Mouse (Mus musculus) kidney, adult 11 months (tissue): ENCODE data around the gene Slc35e1.
A peak's percentile ranks its signal among the peaks of the same experiment; 100 is the strongest.

Experiments used
- DNase-seq: peaks from one replicate; pipeline ENCODE4 v3.0.0; 2022

Slc35e1 gene

DNA sequence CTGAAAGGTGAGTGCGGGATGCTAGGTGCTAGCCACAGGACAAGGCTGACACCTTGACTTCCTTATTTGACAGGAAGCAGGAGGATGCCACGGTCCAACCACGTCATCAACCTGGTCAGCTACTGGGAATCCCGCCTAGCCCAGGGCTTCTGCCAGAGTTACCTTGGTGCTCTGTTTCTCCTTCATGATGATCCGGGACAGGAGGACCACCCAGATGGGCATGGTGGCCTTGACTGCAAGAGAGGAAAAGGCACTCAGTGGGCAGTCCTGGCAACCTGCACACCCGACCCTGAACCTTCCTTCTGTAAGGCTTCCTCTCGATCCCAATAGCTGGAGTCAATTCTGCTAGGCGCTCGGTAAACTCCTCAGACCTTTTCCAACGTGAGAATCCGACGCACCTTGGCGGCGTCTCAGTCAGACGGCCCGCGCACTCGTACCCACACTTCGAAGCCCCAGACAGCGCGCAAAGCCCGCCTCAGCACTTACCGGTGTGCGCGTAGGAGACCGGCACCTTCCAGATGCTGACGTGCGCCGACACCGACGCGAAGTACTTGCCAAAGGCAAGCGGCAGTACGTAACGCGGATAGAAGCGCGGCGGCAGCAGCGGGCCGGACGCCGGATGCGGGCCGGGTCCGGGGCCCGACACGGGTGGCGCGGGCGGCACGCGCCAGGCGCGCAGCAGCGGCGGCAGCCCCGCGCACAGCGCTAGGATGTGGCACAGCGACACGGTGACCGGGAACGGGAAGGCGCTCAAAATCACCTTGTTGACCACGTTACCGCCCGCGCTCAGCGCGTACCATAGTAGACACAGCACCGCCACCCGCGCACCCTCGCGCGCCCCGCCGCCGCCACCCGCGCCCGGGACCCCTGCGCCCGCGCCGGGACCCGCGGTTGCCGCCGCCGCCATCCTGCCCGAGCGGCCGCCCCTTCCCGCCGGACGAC lies at the start of gene Slc35e1:
Gene Slc35e1 (minus strand): TSS at position 935 of the 942 bp plus-strand sequence.
- peak; percentile 52 for DNase-seq

DNA sequence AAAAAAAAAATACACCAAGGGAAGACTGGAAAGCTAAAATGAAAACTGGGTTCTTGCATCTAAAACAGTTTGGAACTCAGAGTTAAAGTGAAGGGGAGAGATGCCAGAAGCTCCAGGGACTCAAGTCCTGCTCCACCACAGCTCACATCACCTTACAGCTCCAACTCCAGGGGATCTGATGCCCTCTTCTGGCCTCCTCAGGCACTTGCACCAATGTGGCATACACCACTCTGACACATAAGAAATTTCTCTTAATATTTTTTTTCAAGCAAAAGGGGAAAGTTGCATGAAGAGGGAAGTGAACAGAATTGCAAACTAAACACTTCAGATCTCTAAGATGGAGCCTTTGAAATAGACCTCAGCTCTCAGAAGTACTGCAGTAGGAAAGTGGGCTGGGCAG lies 46.8 kb upstream of the Slc35e1 start:
- DNase-seq: no peak

DNA sequence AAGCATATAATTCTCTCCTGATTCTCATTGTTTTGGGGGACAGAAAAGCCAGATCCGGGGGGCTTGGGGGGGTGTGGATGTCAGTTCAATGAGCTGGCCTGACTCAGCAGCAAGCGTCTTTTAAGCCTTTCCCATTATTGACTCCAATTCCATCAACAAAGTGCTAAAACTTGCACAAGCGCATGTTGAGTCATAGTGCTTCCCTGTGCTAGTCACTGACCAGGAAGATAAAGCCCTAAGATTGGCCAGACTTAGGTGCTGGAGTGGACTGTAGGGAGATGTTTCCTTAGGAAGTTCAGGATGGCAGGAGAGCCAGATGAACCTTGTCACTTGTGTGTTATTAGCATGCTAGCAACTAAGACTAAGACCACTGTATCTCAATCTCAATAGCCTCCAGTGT lies 42.5 kb upstream of the Slc35e1 start:
- no peak for DNase-seq

DNA sequence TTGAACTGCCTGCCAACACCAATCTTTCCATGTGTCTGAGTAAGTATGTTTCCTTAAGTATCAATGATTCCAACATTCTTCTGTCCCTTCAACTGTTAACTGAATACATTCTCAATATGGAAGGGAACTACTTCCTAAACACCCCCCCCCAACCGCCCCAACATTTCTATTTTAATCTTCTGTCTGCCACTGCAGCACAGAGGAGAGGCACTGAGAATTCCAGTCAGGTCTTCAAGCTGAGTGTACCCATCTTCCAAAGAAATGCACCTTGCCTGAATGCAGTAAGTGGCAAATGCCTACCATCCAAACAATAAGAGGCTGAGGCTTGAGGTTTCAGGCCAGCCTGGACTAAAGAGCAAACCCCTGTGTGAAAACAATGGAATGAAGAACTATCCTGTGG lies 39.7 kb upstream of the Slc35e1 start:
- DNase-seq: no peak

DNA sequence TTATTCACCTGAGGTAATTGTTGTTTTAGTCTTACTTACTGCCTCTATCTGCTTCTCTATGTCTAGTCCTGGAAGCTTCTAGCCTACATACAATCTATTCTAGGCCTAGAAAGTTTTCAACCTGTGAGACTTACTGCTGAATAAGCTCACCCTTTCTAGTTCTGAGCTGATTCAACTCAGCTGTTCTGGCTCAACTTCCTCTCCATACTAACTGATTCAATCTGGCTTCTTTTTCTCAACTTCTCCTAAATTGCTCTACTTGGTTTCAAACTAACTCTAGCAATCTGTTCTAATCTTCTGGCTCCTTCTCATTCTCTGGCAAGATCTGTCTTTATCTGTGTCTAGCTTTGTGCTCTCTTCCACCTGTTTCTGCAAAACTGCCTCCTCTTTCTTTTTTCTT lies 29.5 kb upstream of the Slc35e1 start:
- no peak for DNase-seq

DNA sequence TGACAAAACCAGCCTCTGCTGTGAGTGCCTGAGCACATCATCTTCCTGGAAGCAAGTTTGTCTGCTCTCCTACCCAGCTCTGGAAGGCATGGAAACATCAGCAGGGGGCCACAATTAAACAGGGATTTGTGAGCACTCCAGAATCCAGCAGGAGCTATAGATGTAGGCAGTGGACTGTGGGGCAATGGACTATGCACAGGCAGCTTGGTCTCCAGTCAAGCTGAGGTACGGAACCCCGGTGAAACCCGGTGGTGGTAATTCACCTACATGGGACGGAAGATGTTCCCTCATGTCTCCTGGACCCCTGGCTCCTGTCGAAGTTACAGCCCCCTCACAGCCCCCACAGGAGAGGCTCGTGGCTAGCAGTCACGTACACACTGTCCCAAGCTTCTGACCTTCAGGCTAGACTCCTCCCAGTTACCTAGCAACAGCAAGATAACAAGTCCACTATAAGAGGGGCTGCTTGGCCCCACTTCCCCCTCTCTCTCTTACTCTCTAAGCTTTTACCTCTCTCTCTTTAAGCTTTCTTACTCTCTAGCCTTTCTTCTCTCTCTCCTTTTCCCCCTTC lies 25.1 kb upstream of the Slc35e1 start:
- DNase-seq: no peak

DNA sequence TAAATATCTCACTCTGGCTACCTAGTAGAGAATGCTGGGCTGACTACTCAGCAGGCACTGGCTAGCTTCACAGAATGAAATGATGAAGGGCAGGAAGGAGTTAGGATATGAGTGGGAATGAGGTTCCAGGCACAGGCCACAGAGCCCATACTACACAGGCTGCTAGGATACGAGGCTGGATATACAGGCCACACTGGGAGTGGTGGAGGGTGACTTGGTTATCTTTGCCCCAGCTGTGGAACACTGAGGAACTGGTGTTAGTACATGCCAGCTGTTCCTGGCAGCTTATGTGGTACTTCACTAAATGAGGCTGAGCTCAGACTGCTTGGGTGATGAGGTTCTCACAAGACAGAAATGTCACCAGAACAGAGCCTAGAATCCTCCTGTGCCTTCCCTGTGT lies 20.7 kb upstream of the Slc35e1 start:
- DNase-seq: no peak

DNA sequence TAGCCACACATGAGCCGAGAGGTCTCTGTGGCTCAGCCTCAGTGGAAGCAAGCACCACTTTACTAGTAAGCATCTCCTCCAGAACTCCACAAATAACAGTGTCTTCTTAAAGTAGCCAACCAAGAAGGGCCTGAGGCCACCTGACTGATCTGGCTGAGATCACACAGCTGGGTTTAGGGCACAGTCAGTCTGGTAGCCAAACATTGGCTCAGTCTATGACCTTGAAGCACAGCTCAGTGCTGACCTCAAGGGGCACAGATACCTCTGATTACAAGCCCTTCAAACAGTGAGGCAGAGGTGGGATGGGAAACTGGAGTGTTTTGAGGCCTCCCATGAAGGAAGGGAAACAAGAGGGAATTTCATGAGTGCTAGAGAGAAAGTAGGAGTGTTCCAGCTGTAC lies 20.2 kb upstream of the Slc35e1 start:
- DNase-seq: no peak

DNA sequence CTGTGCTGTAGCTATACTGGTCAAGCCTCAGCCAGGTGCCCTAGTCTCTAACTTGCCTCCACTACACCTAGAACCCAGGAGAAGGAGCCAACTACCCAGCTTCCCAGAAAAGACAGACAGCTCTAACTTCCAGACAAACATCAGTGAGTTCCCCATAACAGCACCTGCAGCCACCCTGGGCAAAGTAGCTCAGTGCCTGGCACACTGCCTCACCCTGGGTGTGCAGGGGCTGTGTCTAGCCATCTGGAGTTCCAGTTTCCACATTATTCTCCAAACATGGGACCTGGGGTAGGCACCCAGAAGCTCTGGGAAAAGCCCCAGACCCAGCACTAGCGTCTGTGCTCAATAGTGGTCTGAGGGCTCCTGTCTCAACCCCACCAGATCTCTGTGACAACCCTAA lies 15.1 kb upstream of the Slc35e1 start:
- DNase-seq: no peak

DNA sequence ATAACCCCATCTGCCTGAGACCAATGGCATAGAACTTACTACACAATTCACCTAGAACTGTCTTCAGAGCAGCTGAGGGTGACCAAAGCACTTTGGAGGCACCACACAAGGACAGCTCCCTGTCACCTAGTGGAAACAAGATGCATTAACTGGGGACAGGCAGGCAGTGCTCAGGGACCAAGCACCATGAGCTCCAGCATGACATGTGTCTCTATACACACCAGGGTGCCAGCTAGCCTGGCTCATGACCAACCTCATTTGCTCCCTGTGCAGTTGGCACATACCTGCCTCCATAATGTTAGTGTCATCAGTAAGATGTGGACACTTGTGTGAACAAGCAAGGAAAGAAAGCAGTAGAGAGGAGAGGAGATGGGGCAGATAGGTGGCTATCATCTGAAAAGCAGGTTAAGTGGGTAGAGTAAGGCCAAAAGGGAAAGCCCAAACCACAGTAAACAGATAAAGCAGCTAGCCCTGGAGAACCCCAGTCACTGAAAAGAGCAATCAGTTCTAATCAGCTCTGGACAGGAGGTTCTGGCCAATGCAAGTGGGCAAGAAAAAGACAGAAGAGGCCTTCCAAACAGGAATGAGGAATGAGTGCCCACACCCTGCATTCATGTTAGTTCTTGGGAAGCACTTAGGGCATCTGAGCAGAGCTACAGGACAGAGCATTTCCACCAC lies 12.4 kb upstream of the Slc35e1 start:
- no peak for DNase-seq

DNA sequence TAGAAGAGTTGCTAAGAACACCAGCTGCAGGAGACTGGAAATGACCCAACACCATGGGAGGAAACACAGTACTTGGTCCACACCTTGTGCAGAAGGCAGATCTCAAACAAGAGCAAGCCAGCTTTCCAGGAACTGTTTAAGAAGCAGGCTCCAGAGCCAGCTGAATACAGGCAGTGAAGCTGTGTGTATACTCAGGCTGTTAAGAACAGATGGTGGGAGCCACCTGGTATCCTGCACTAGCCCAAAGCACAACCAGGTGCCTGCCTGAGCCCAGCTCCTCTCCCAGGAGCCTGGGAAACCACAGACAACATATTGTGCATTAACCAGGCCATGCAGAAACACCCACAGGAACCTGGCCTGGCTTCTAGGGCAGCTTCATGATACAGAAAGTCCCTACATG lies 11.7 kb upstream of the Slc35e1 start:
- no peak for DNase-seq

DNA sequence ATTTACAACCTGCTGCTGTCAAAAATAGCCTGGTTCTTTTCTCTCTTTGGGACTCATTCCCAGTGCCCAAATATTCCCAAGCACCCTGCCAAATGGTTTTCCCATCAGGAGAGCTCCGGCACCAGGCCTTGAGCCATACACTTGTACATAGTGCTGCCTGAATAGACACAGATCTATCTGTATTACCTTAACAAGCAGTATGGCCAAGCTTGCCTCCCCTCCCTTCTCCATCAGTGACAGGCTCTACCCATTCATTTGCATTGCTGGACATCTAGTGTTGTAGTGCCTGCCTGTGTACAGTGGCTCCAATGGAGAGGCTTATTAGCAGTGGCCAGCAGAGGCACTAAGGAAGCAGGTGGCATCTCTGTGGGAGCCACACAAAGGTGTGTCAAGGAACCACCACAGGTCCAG lies 8.1 kb upstream of the Slc35e1 start:
- DNase-seq: no peak

DNA sequence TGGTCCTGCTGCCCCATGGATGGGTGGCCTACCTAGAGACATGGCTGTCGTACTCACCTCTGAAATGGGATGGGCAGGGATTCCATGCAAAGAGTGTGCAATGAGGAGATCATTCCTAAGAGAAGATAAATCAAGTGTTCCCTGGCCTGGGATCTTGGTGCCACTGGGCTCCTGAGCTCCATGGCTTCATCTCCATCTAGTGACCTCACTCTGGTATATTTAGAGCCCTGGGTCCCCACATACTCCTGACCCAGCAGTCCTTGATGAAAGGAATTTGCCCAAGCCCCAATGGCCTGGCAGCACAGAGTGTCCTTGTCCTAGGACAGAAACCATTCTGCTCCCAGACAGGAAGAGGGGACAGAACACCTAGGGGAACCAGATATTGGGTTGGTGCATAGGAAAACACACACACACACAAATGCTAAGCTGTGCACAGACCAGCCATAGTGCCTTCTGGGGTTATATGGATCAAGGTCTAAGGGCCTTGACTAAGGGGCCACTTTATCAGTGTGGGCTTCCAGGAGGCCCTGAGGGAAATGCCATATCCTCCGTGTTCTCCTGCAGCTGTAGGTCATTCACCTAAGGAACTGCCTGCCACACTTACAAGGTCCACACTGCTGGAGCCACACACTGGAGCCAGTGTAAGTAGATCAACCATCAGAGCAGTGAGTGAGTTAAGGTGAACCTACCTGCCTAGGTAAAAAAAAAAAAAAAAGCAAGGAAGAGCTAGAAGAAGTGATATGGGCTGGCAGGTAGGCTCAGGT lies 7.3 kb upstream of the Slc35e1 start:
- DNase-seq: no peak

DNA sequence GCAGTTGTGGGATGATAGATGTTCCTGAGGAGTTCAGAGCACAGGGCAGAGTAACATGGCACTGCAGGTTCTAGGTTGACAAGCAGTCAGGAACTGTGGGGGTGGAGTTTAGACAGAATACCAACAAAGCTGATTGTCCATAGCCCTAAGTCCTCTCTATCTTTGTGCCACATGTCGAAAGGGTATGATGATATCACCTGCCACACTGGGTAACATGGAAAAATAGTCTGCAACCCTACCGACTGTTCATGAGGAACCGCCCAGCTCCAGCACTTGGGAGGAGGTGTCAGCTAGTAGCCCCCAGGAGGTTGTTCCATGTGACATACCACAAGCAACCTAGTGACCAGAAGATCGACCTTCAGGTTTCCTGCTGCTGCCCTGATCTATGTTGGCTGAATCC lies 6.1 kb upstream of the Slc35e1 start:
- no peak for DNase-seq

DNA sequence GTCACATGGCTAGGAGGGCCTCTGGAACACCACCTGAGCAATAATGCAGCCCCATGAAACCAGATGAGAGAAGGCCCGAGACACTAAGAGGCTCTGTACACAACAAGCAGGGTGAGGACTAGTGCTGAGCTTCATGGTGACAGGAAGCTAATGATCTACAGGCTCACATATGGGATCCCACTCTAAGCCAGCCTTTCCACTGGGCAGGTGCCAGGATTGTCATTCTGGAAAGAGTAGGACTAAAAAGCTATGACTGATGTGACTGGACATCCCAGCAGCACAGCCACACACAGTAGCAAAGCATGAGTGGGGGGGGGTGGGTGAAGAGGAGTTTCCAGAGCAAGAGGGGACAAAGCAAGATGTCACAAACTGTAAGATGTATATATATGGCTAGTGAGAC lies 5.5 kb upstream of the Slc35e1 start:
- no peak for DNase-seq

DNA sequence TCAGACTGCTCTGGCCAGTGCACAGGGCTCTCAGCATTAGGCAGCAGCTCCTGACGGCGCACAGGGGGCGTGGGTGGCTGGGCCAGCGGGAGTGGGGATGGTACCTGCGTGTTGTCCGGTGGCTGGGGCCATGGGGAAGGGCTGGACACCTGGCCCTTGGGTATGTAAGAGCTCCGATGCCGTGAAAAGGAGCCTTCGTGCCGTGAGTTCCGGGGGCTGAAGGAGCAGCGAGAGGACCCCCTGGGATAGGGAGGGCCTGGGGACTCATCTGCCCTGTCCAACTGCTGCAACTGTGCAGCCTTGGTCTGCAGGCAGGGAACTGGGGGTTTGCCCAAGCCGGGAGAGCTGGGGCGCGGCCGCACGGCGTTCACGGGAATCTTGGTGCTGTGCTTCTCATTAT lies 3.8 kb upstream of the Slc35e1 start:
- DNase-seq: no peak

DNA sequence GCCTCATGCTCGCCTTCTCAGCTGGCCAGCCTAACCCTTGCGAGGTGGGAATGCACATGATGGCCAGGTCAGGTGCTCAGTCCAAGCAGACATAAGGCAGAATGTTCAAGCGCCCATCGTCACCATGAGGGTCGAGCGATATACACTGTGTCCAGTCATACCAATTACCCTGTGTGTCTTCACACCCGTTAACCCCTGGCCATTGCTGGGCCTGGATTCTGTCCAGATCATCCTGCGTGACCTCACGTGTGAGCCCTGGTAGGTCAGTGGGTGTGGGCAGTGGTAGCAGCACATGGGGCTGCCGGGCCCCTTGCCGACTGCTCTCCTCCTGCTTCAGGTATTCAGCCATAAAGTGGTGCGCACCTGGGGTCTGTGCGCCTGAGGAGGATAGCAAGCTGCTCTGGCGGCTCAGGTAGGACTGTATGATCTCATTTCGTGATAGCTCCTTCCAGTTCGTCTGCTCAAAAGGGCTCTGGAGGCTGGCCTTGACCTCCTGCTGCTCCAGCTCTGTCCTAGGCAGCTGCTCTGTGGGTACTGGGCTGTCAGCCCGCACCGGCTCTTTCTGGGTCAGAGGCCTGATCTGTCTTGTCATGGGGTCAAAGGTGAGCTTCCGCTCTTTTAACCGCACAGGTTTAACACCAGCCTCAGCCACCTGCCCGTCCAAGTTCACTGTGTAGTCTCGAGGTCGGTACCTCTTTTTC lies 3.1 kb upstream of the Slc35e1 start:
- DNase-seq: peak; percentile 40

DNA sequence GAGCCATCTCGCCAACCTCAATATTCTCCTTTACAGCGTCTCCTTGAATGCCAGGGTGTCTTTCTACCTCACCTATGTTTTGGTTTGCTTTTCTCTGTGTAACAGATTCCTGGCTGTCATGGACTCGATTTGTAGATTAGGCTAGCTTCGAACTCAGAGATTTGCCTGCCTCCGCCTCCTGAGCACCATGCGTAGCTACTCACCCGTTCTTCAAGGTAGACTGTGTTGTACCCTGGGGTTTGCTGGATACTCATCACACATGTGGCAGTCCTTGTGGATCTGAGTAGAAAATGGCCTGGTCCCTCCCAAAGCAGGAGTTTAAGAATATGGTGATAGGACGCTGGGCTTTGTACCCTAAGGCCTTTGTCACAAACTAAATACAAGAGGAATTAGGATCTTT lies 967 bp upstream of the Slc35e1 start:
- peak; percentile 19 for DNase-seq

DNA sequence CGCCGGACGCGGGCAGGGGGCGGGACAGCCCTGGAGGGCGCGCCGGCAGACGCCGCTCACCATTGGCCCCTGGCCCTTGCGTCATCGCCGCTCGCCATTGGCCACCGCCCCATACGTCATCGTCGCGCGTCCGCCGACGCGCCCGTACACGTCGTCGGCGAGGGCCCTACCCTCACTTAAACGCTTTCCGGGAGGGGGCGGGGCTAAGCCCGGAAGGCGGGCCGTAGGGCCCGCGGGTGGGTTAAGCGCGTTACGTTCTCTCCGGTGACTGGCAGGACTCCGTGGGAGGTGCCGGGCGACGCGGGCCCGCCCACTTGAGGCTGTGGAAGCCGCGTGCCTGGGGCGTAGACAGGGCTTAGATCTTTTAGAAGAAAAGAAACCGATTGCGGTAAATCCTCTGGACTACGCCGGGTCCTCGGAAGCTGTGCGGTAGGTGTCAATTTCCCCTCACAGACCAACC lies 238 bp upstream of the Slc35e1 start:
- peak; percentile 99 for DNase-seq

DNA sequence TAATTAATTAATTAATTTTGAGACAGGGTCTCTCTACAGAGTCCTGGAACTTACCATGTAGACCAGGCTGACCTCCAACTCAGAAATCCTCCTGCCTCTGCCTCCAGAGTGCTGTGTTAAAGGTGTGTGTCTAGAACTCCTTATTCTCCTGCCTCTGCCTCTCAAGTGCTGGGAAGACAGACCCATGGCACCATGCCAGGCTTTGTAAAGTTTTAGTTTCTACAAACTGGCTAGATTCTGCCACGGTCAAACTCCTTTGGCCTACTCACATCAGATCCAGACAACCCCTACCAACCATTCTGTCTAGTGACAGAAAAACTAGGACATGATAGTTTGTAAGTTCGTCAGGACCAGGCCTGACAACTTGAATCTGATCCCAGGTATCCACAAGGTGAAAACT lies 1.4 kb downstream of the Slc35e1 start:
- DNase-seq: no peak

DNA sequence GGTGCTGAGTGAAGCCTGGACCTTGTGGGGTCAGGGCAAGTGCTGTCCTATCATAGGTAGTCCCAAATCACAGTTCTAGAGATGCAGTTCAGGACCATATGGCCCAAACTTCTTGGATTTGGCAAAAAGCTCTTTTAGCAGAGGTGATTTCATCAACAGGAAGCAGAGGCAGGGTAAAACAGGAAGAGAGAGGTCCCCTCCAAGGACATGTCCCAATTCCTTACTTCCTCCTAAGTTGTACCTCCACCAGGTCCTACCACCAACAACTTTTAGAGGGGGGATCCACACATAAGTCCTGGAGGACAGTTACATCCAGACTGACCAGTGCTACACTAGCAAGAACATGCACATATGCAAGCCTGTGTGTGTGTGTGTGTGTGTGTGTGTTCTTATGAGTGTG lies 5.4 kb downstream of the Slc35e1 start:
- DNase-seq: no peak

DNA sequence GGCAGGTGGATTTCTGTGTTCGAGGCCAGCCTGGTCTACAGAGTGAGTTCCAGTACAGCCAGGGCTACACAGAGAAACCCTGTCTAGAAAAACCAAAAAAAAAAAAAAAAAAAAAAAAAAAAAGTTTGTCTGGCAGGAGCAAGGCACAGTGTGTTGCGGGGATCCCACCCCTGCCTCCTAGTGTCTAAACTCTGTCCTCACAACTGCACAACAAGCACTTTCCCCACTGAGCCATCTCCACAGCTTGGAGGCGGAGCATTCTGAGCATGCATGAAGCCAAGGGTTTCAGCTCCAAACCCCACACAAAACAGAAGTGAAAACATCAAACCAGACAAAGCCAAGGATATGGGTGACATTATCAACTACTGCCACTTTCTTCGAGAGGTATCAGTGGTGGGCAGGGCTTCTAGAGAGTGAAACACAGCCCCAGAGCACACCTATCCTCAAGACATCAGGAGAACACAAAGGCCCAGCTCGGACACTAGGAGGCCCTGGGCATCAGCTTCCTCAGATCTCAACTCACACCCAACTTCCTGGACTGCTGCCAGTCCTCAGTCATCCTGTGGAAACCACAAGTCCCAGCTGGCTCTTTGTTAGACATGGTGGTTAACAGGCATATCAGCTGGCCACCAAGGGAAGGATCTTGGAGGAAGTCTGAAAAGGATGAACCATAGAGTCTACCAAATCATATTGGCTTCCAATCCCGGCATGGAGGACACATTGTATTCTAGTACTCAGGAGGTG lies 6.8 kb downstream of the Slc35e1 start:
- no peak for DNase-seq
